Mouse (Mus musculus) frontal cortex, adult 2 months (tissue): ENCODE results near the gene Icam1. TPM values are rescaled to one million over a fixed set of nuclear protein-coding genes. Genes with fewer than 3 reads are reported as not detected.
"Not testable (repeated sequence)": the region's sequence is repeated elsewhere in the genome, so short reads cannot be mapped to it uniquely, and the experiment has no call there.

ENCODE experiments used
- DNase-seq, 2 experiments: peaks; one replicate each; pipeline ENCODE4 v3.0.0; 2022; ENCODE audit warnings: low spot score in 1 of 2; ENCODE audit errors: extremely low spot score in 1 of 2
- polyA plus RNA-seq: library from polyadenylated mRNA; depleted of rRNA; stranded (reverse); fragments of >200 nt; gene quantifications from 2 replicates; pipeline ENCODE4 v1.2.3, GENCODE M21; 2012

Icam1 gene
- polyA plus RNA-seq, 1 experiment, result 3.5 TPM

DNA sequence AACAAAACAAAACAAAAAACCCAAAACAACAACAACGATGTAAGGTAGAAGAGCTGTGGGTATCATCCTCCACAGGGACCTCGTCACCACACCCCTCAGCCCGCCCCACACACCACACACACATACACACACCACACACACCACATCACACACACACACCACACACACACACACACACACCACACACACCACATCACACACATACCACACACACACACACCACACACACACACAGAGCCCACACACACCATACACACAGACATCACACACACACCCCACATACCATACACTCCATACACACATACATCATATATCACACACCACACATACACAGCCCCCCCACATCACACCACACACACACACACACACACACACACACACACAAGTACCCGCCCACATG is 24.2 kb upstream of the Icam1 start:
- no peak for DNase-seq

DNA sequence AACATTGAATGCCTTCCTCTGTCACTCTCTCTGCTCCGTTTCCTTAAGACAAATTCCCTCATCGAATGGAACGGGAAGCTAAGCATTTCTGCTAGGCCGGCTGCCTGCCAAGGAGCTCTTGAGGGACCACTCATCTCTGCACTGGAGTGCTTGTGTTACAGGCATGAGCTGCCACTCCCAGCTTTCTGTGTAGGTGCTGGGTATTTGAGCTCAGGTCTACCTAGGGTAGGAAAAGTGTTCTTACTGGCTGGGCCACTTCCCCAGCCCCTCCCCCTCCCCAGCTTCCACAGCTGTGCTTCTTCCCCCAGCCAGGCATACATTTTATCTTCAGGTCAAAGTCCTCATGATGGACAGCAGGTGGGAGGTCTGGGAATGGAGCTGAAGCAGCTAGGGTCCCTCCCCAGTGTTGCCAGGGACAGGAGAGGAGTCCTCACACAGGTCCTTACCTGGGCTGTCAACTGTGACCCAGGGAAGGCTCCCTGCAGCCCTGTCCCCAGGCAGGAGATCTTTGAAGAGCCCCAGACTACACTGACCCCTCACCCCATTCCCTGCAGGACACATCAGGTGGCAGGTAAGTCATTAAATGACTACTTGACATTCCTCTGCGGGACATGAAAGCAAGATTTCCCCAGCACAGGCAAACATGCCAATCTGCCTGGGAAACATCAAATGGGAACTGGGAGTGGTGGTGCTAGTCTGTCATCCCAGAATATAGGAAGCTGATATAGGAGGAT is 22.5 kb upstream of the Icam1 start:
- DNase-seq, result no peak

DNA sequence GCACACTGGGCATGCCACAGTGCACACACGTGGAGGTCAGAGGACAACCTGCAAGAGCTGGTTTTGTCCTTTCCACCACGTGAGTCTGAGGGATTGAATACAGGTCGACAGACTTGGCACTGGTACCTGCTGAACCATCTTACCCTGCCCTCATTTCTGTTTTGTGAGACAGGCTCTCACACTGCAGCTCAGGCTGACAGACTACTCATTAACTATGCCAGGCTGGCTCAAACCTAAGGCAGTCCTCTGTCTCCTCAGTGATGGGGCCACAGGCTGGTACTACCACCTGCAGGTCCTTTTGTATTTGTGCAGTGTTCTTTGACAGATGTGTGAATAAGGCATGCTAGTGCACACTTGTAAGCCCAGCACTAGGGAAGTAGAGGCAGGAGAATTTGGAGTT is 20.7 kb upstream of the Icam1 start:
- no peak for DNase-seq

DNA sequence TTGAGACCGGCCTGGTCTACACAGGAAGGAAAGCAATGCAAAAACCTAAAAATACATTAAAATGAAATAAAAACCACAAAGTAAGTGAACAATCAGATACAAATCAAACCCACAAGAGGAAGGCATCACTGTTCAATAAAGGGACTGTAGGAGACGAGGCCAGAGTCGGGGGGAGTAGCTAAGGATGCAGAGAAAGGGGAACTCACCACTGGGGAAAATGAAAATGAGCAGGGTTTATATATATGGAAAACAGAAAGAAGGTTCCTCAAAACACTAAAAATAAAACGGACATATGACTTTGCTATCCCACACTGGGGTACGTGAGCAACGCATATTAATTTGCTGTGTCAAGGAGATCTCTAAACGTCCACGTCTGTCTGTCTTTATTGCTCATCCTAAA is 18.7 kb upstream of the Icam1 start:
- DNase-seq, result no peak

DNA sequence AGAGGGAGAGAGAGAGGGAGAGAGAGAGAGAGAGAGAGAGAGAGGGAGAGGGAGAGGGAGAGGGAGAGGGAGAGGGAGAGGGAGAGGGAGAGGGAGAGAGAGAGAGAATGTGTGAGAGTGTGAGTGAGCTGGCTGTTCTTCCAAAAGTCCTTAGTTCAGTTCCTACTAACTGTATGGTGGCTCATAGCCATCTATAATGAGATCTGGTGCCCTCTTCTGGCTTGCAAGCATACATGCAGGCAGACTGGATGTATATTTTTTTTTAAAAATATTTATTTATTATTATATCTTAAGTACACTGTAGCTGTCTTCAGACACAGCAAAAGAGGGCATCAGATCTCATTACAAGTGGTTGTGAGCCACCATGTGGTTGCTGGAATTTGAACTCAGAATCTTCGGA is 17.4 kb upstream of the Icam1 start:
- not testable (repeated sequence) for DNase-seq

DNA sequence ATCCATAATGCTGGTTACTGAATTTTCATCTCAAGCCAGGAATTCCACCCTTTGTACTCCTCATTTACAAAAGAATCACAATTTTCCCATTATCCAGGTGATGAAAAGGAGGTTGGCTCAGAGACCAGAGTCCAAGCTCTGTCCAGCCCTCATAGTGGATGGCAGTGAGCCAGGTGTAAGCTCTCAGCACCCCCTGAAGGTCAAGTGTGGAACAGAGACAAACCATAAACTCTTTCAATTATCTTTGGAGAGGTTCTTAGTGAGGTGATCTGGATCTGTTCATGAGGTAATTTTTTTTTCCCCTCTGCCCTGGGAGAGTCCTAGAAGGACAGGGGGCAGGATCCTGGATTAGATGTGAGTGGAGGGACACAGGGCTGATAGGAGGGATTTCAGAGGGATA is 15.0 kb upstream of the Icam1 start:
- DNase-seq, result no peak

DNA sequence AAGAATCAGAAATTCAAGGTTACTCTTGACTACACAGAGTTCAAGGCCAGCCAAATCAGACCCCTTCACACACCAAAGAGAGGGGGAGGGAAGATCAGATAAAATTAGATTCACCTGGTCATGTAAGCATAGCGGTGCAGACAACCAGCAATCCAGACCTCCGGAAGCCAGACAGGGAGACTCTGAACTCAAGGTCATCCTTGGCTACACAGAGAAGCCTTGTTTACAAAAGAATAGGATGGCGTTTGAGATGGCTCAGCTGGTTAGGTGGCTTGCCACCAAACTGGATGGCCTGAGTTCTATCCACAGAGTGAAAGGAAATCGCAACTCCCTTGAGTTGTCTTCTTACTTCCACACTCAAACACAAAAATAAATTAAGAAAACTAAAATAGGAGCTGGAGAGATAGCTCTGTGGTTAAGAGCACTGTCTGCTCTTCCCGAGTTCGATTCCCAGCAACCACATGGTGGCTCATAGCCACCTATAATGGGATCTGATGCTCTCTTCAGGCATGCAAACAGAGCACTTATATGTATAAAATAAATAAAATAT is 14.1 kb upstream of the Icam1 start:
- no peak for DNase-seq

DNA sequence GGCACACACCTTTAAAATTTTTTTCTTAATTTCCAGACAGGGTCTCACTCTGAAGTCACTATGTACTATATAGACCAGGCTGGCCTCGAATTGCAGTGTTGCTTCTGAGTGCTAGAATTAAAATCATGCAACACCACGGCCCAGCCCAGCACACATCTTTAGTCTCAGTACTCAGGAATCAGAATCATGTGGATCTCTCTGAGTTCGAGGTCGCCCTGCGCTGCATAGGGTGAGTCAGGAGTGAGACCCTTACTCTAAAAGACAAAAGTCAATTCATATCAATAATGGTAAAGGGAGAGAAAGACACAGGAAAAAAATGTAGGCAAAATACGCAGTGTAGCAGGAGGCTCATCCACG is 13.5 kb upstream of the Icam1 start:
- no peak for DNase-seq

DNA sequence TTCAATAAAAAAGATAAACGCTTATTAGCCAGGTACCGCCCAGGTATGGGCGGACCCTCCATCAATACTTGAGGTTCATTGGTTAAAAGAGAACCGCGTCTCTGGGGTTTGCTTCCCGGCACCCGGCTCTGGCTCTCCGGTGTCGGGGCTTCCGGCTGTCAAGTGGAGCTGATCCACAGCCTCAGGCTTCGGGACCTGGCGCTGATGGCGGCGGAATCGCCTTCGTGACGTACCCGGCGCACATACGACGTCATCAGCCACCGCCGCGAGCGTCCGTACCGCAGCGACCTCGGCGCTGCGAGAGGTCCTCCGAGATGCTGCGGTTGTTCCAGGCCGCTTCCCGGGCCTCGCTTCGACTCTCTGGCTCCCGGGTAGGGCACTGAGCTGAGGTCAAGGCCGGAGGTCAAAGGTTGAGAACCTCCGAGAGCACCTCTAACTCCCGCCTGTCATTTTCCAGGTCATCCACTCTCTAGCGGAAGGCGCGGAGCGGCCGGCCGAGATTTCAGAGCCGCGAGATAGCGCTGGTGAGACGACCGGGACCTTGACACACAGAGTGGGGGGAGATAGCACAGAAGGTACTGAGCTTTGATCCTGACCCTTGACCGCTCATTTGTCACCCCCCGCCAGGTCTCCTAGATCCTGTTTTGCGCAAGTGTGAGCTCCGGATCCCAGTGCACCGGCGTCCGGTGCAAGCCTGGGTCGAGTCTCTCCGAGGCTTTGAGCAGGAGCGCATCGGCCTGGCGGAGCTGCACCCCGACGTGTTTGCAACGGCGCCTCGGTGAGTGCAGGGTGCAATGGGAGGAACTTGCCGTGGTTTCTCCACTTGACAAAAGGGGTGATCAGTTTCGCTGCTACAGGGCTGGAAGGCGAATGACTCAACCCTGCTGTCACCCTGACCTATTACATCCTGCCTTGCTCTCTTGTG is 12.9 kb upstream of the Icam1 start, which contains the start of gene Mrpl4:
TSS of gene Mrpl4 (plus strand) at position 112 of the 925 bp plus-strand sequence.
- peak; percentile 80 to 94 for DNase-seq

DNA sequence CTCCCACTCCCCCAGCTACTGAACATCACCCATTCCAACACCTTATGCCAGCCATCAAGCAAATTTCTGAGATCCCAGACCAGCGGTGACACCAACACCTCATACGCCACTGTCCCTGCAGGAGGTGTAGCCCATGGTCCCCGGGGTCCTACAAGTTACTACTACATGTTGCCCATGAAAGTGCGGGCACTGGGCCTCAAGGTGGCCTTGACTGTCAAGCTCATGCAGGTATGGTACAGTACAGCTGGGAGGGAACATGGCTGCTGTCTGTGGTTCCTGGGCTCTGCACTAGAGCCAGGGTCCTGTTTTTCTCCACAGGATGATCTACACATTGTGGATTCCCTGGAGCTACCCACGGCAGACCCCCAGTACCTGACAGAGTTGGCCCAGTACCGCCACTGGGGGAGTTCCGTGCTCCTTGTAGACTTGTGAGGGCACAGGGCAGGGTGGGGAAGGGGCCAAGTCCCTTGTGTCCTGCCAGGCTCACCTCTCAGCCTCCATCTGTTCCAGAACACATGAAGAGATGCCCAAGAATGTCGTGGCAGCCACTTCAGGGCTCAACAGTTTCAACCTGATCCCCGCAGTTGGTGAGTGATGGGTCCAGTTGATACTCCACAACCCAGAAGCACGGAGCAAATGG is 8.4 kb upstream of the Icam1 start:
- DNase-seq, result no peak

DNA sequence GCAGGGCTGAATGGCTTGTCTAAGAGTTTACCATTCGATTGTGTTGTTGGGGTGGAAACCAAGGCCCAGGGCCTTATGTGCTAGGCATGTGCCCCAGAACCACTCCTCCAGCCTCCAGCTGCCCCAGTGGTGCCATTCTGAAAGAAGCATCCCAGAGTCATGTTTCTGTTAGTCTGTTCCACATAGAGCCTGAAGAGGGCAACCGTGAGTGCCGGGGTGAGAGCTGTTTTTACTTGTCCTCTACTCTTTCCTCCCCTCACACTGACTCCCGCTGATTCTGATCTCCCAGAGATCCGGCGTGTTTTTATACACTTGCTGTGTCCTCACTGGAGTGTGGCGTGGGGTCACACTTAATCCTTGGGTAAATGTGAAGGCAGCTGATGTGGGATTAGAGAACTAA is 7.8 kb upstream of the Icam1 start:
- DNase-seq, result no peak

DNA sequence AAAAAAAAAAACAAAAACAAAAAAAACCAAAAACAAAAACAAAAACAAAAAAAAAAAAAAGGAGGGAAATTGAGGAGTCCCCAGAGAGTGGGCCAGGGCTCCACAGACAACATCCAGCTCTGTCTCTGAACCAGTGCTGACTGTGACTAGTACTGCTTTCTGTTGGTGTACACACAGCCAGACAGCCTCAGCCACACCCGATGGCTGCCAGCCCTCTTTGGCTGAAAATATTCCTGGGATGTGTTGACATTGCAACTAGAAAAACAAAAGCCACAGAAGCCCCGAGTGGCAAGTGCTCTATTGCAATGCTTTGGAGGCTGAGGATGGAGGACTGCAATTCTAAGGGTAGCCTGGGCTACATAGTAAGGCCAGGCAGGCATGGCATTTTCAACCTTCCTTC is 5.4 kb upstream of the Icam1 start:
- no peak for DNase-seq

DNA sequence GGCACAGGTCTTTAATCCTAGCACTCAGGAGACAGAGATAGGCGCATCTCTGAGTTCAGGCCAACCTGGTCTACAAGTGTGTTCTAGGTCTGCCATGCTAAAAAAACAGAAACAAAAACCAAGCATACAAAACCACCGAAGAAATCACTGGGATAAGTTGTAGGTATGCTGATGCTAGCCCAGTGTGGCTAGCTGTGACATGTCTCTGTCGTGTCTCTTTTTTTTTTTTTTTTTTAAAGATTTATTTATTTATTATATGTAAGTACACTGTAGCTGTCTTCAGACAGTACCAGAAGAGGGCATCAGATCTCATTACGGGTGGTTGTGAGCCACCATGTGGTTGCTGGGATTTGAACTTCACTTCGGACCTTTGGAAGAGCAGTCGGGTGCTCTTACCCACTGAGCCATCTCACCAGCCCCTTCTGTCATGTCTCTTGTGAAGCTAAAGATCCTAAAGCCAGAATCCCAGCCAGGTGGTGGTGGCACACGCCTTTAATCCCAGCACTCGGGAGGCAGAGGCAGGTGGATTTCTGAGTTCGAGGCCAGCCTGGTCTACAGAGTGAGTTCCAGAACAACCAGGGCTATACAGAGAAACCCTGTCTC is 4.7 kb upstream of the Icam1 start:
- DNase-seq, result not testable (repeated sequence)

DNA sequence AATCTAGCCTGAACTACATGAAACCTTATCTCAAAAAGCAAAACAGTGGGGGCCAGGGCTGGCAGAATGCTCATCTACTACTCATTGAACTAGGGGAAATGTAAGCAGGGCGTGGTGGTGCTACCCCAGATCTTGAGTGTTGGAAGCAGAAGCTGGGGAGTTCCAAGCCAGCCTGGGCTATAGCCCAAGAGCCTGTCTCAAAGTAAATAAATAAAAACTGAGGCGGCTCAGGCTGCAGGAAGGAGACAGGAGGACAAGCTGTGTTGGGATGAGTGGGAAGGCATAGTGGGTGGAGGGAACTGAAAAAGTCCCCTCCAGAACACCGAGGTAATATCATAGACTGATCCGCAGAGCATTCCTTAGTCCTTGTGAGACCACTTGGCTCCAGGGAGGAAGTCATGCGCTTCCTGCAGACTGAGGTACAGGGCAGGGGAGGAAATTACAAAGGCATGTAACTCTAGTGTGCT is 3.9 kb upstream of the Icam1 start:
- DNase-seq, result no peak

DNA sequence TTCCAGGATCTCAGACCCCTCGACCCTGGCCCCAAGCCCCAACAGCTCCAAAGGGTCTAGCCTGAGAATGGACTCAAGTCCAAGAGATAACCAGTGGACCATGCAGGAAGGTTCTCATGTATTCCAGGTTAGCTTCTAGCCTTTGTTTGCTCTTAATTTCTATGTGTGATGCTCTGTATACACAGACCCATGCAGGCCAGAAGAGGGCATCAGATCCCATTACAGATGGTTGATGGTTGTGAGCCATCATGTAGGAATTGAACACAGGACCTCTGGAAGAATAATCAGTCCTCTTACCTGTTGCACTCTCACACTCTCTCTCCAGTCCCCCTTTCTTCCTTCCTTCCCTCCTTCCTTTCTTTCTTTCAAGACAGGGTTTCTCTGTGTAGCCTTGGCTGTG is 3.4 kb upstream of the Icam1 start:
- DNase-seq, result no peak

DNA sequence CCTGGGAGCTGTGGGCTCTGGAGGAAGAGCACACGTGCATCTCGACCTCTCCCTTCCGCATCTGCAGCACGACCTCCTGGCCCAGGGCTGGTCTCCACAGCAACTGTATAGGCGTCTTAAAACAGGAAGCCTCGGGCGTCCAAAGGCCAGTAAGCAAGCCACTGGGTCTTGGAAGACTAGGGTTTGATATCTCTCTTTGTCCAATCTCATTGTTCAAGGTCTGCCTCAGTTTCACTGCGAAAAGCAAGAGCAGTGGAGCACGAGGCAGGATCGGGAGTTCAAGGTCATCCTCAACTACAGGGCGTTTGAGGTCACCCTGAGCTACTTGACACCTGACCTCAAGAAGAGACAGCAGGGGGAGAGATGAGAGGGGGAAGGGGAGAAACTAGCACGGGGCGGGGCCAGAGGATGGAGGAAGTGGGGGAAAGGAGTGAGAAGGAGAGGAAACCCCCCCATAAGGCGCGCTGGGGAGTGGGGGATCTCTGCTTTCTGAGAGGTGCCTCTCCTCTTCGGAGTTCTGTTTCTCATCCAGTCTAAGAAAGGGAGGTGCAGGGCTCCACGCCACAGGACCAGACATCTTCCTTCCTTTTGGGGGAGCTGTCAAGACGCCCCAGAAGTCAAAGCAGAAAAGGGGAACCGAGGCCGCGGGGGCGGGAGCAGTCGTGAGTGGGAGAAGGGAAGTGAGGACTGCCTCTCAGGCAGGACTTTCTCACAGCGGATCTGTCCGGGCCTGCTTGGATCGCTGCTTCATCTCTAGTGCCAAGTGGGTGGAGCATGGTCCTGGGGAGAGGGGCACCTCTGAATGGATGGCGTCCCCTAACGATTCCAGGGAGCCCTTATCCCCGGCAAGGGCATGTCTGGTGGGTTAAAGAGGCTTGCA is 854 bp upstream of the Icam1 start:
- DNase-seq, result peak in 1 of 2 experiments; percentile 52

DNA sequence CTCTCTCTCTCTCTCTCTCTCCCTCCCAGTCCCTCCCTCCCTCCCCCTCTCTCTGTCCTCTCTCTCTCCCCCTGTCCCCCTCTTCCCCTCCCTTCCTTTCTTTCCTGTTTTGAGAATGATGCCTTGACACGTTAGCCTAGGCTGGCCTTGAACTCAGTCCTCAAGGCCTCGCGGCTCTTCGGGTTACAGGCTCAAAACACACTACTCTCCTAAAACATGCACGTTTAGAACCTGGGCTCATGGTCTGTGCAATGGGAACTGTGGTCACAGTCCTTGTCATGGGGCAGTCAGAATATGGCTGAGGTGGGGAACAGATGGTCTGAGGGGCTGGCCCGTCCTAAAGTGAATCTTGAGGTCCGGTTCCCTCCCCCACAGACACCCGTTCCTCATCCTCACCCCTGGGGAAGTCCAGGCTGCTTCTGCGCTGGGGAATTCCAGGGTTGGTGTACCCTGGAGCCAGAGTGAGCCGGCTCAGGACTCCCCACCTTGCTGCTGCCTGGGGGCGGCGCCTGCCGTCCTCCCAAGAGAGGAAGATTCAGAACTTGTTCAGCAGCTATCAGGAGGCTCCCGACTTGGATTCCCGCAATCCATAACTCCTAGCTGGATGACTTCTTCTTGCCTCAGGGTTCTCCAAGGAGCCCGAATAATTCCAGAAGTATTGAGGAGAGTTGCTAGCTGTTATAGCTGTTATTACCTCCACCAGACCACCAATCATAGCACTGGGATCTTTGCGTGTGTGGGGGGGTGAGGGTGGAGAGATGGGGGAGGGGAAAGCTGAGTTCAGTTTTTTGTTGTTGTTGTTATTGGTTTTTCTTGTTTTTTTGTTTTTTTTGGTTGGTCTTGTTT is 769 bp downstream of the Icam1 start:
- no peak for DNase-seq

DNA sequence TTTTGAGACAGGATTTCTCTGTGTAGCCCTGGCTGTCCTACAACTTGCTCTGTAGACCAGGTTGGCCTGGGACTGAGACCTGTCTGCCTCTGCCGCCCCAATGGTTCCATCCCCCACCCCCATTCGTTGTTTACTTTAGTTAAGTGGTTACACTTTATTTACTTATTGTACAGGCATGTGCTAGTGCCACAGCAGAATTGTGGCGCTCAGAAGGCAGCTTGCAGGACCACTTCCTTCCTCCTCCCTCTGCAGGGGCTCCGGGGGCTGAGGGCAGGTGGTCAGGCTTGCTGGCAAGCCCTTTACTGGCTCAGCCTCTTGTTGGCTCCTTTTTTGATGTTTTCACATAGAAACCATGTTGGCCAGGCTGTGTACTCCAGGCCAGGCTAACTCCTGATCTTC is 1.4 kb downstream of the Icam1 start:
- no peak for DNase-seq

DNA sequence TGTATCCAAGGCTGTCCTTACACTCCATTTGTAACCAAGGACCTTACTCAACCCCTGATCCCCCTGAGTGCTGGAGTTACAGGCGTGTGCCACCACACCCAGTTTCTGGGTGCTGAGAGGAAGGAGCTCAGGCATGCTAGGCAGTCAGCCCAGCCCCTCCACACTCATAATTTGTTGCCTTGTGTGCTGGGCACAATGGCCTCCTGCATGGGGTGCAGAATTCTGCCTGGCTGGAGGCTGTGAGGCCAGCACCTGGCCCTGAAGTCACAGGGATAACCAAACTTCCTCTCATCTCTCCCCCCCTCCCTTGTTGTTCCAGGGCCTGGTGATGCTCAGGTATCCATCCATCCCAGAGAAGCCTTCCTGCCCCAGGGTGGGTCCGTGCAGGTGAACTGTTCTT is 2.8 kb downstream of the Icam1 start:
- no peak for DNase-seq
